Mouse (Mus musculus) heart, postnatal 0 days (tissue): ENCODE measurements around the gene Nsun4.

Experiments
- CTCF ChIP-seq: IDR thresholded peaks from 2 replicates; pipeline ENCODE4 v1.5.1; 2016; ENCODE audit warnings: antibody characterized with exemption, control low read depth, low read depth
- EP300 ChIP-seq: IDR thresholded peaks from 2 replicates; pipeline ENCODE4 v1.6.1; 2016; ENCODE audit warnings: antibody characterized with exemption, low read depth

GRCm38 (mm10) chr4:116000671-116001070, 53.0 kb downstream of the Nsun4 start:
- TF ChIP-seq CTCF (no peak), EP300 (no peak)
